In the genomic region with DNA sequence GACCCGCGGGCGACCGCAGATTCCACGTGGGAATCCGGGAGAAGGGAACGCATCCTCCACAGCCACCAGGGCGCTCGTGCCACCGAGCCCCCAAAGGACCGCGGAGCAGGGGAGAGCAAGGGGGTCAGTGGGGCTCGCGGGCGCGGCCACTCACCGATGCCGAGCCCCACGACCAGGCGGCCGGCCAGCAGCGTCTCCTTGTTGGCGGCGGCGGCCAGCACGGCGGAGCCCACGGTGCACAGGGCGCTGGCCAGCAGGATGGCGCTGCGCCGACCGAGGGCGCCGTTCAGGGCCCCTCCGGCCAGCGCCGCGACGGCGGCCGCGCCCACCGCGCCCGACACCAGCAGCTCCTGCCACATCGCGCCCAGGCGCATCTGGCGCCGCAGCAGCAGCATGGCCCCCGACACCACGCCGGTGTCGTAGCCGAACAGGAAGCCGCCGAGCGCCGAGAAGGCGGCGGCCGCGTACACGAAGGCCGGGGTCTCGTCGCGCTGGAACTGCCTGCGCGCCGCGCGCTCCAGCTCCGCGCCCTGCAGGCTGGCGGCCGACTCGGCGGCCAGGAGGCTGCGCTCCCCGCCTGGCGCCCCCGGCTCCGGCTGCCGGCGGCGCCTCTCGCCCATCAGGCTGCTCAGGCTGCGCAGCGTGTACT, we compare ENCODE assay signal across 8 mouse cellular contexts. TPM values are rescaled to one million over a fixed set of nuclear protein-coding genes. Genes with fewer than 3 reads are reported as not detected.
DNase-seq lines count a peak whose midpoint lies in the region; ATAC-seq and TF ChIP-seq lines count a peak whose summit lies in the region.

No protein-coding gene starts in this region.

- peaks cover 3% of the 10 kb centered on the region; the same call in 1 of the 2 replicates for H3K27me3 ChIP-seq in embryonic facial prominence, embryonic 14.5 days (replicated peaks; ENCODE audit: control insufficient read depth, insufficient read depth, low read length)
- H3K27me3 ChIP-seq in heart, postnatal 0 days (ENCODE audit: control insufficient read depth, insufficient read depth, low read length), result peaks cover 29% of the 10 kb centered on the region
- 0 out of 2 replicates have a peak, but pooled peaks cover 3% of the 10 kb centered on the region for H3K27me3 ChIP-seq in limb, embryonic 15.5 days
- H3K27me3 ChIP-seq in midbrain, embryonic 14.5 days (ENCODE audit: control insufficient read depth, insufficient read depth, low read length), result 0 out of 2 replicates have a peak, but pooled peaks cover 5% of the 10 kb centered on the region

- peak; percentile 4 for DNase-seq in adrenal gland, adult 8-10 months
- DNase-seq in adrenal gland, adult (ENCODE audit: inconsistent age in 2 of 2, low spot score in 1 of 2), result no peak
- peak; percentile 76 for DNase-seq in ZHBTc4 (ENCODE audit: low read depth, low spot score)
- DNase-seq in embryonic facial prominence, embryonic 14.5 days (ENCODE audit: low spot score), result no peak
- DNase-seq in heart, postnatal 0 days (ENCODE audit: low spot score), result peak; percentile 17
- no peak for DNase-seq in midbrain, embryonic 14.5 days
- DNase-seq in thymus, postnatal 0 days (ENCODE audit: low spot score), result peak; percentile 23

- H3K36me3 ChIP-seq in embryonic facial prominence, embryonic 14.5 days (ENCODE audit: control insufficient read depth, insufficient read depth, low read length), result no peaks in the 10 kb centered on the region
- no peaks in the 10 kb centered on the region for H3K36me3 ChIP-seq in heart, postnatal 0 days (replicated peaks; ENCODE audit: control insufficient read depth, insufficient read depth, low read length)
- no peaks in the 10 kb centered on the region for H3K36me3 ChIP-seq in limb, embryonic 15.5 days
- H3K36me3 ChIP-seq in midbrain, embryonic 14.5 days (ENCODE audit: control insufficient read depth, insufficient read depth, low read length), result no peaks in the 10 kb centered on the region

- peaks cover 5% of the 10 kb centered on the region; the same call in 1 of the 2 replicates for H3K4me1 ChIP-seq in embryonic facial prominence, embryonic 14.5 days (ENCODE audit: control insufficient read depth, insufficient read depth, low read length)
- H3K4me1 ChIP-seq in heart, postnatal 0 days (ENCODE audit: control insufficient read depth, insufficient read depth), result no peaks in the 10 kb centered on the region; the same call in 1 of the 2 replicates
- H3K4me1 ChIP-seq in limb, embryonic 15.5 days, result peaks cover 18% of the 10 kb centered on the region
- peaks cover 12% of the 10 kb centered on the region; the same call in 1 of the 2 replicates for H3K4me1 ChIP-seq in midbrain, embryonic 14.5 days (ENCODE audit: control insufficient read depth, insufficient read depth, low read length)

- TF ChIP-seq EP300 in heart, postnatal 0 days (IDR thresholded peaks at IDR 0.05; ENCODE audit: low read depth), result no peak

- H3K9ac ChIP-seq in embryonic facial prominence, embryonic 14.5 days (ENCODE audit: low read depth, low read length), result peak overlapping the region; percentile 84
- peak overlapping the region; percentile 63 for H3K9ac ChIP-seq in heart, postnatal 0 days (replicated peaks; ENCODE audit: low read depth, low read length)
- H3K9ac ChIP-seq in limb, embryonic 15.5 days, result peak overlapping the region; percentile 73
- H3K9ac ChIP-seq in midbrain, embryonic 14.5 days (replicated peaks; ENCODE audit: low read length), result peak overlapping the region; percentile 80

- H3K9me3 ChIP-seq in embryonic facial prominence, embryonic 14.5 days (ENCODE audit: control insufficient read depth, low read length), result no peaks in the 10 kb centered on the region
- H3K9me3 ChIP-seq in heart, postnatal 0 days (replicated peaks; ENCODE audit: control insufficient read depth, low read length), result no peaks in the 10 kb centered on the region
- H3K9me3 ChIP-seq in limb, embryonic 15.5 days, result no peaks in the 10 kb centered on the region
- H3K9me3 ChIP-seq in midbrain, embryonic 14.5 days (ENCODE audit: control insufficient read depth, low read length), result no peaks in the 10 kb centered on the region

- TF ChIP-seq CTCF in heart, postnatal 0 days (IDR thresholded peaks at IDR 0.05; ENCODE audit: low read depth), result no peak

- peak overlapping the region; percentile 63 for H3K27ac ChIP-seq in embryonic facial prominence, embryonic 14.5 days (replicated peaks; ENCODE audit: low read depth, low read length)
- peak overlapping the region; percentile 54 for H3K27ac ChIP-seq in heart, postnatal 0 days (ENCODE audit: low read depth)
- H3K27ac ChIP-seq in limb, embryonic 15.5 days, result peak overlapping the region; percentile 86
- peak overlapping the region; percentile 85 for H3K27ac ChIP-seq in midbrain, embryonic 14.5 days (replicated peaks; ENCODE audit: low read depth, low read length)

- H3K4me3 ChIP-seq in embryonic facial prominence, embryonic 14.5 days (ENCODE audit: low read depth, low read length), result peak overlapping the region; percentile 78
- peak overlapping the region; percentile 63 for H3K4me3 ChIP-seq in heart, postnatal 0 days (ENCODE audit: low read depth, low read length)
- peak overlapping the region; percentile 77 for H3K4me3 ChIP-seq in limb, embryonic 15.5 days
- peak overlapping the region; percentile 77 for H3K4me3 ChIP-seq in midbrain, embryonic 14.5 days (replicated peaks; ENCODE audit: low read depth, low read length)

- ATAC-seq in embryonic facial prominence, embryonic 14.5 days (ENCODE audit: low read depth), result peak; percentile 88
- ATAC-seq in heart, postnatal 0 days (ENCODE audit: insufficient read depth, low read depth), result peak; percentile 72
- peak; percentile 81 for ATAC-seq in limb, embryonic 15.5 days (ENCODE audit: insufficient number of reproducible peaks, low FRiP score, low TSS enrichment, low read depth)
- peak; percentile 69 for ATAC-seq in midbrain, embryonic 14.5 days (ENCODE audit: low FRiP score, low TSS enrichment)

- WGBS in embryonic facial prominence, embryonic 14.5 days, result 0% methylated on average over 20 of the region's 91 CpGs
- WGBS in heart, postnatal 0 days, result under 1% methylated on average over 76 of the region's 91 CpGs
- under 1% methylated on average over 70 of the region's 91 CpGs for WGBS in limb, embryonic 15.5 days
- under 1% methylated on average over 87 of the region's 91 CpGs for WGBS in midbrain, embryonic 14.5 days

- peak overlapping the region; percentile 97 for H3K4me2 ChIP-seq in embryonic facial prominence, embryonic 14.5 days (ENCODE audit: low read depth, low read length)
- H3K4me2 ChIP-seq in heart, postnatal 0 days (ENCODE audit: low read depth, low read length), result peak overlapping the region; percentile 94
- peak overlapping the region; percentile 97 for H3K4me2 ChIP-seq in limb, embryonic 15.5 days
- H3K4me2 ChIP-seq in midbrain, embryonic 14.5 days (ENCODE audit: low read length), result peak overlapping the region; percentile 97

RNA-seq across cellular contexts. Expression of gene Slc2a13, which starts 0.5 kb away (rescaled TPM):
- 1 to 10 TPM; 2.9 to 5.0 (median 3.5) TPM for total RNA-seq in adrenal gland, adult 8-10 months (2022)
- polyA plus RNA-seq in embryonic facial prominence, embryonic 14.5 days (2014; fragmentation: Nextera tagmentation; extraction: Ambion mirVana), result 3.9 and 4.1 TPM in 2 replicates
- total RNA-seq in heart, postnatal 0 days (2014; rRNA removed; ENCODE audit: low replicate concordance), result 1.6 and 3.8 TPM in 2 replicates
- polyA plus RNA-seq in heart, postnatal 0 days (2015; fragmentation: Nextera tagmentation; extraction: Ambion mirVana), result 0.33 and 0.37 TPM in 2 replicates
- polyA plus RNA-seq in limb, embryonic 15.5 days (2015; fragmentation: Nextera tagmentation; extraction: Ambion mirVana), result 1.9 and 2.1 TPM in 2 replicates
- 4.1 and 4.3 TPM in 2 replicates for polyA plus RNA-seq in midbrain, embryonic 14.5 days (2014; fragmentation: Nextera tagmentation; extraction: Ambion mirVana)
- polyA plus RNA-seq in thymus, postnatal 0 days (2015; fragmentation: Nextera tagmentation; extraction: Ambion mirVana), result 1.9 and 2.1 TPM in 2 replicates

Comparison
In these comparisons a context has a peak if more than half of its experiments do, and no peak if none do; other contexts are left out.
1. DNase-seq: peak in adrenal gland, adult 8-10 months (single experiment), ZHBTc4 (single experiment), heart, postnatal 0 days (single experiment) and thymus, postnatal 0 days (single experiment); none in adrenal gland, adult (0 of 2), embryonic facial prominence, embryonic 14.5 days (single experiment) and midbrain, embryonic 14.5 days (single experiment).
2. Peak in every context shown above with its lines, with median percentiles within 50 percentile points of each other: ATAC-seq, H3K27ac ChIP-seq, H3K4me2 ChIP-seq, H3K4me3 ChIP-seq and H3K9ac ChIP-seq.